Mouse (Mus musculus): ENCODE measurements at regions not wholly inside any gene's neighbourhood (a gene's known extent, or its start where the extent isn't known, plus 50 kb on each side); places are given as distances from the start of the nearest gene placed in this dataset.
A peak's percentile ranks its signal among the peaks of the same experiment; 100 is the strongest.

DNA sequence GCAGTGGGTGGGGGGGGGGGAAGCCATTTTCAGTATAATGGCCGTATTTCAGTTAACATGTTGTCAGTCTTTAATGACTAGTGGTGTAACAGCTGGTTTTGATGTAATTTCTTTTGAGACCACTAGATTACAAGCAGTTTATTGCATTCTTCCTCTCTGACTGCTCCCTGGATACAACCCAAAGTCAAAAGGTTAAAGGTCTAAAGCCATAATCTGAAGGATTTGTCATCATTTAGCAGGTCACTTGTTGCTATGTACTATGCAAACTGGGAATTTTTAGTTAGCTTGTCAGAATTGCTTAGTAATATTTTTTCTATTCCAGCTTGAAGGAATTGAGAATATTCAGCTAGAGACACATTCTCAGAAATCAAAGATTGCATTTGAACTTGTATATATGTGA is 403.4 kb downstream of the Tmem161b start:
- Histone ChIP-seq H3K4me1 (replicated peaks) (no peaks in the 10 kb centered on the region), H3K4me3 (no peak overlapping the region), H3K36me3 (no peaks in the 10 kb centered on the region), H3K4me2 (no peak overlapping the region), H3K27me3 (no peaks in the 10 kb centered on the region), H3K9ac (no peak overlapping the region), H3K9me3 (no peaks in the 10 kb centered on the region), H3K27ac (replicated peaks) (no peak overlapping the region)
- ATAC-seq (ENCODE audit: low FRiP score, low read depth): no peak
- WGBS: 6% methylated on average over 1 of the region's 1 CpGs

DNA sequence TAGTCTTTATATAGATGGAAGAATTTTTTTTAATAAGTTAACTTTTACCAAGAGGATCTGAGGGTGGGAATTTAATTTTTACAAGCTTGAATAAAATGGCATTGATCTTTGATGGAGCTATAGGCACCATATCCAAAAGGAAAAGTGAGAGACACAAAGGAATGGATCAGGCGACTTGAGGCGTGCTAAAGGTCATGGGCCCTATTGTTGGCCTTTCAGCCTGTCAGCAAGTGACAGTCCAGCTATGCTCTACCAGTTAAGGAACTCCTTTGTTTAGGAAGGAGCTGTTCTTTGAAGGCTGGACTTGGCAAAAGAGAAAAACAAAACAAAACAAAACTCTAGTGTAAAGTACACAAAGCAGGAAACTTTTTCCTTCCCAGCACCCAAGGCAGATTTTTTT is 403.8 kb downstream of the Tmem161b start:
- Histone ChIP-seq H3K27me3 (no peaks in the 10 kb centered on the region), H3K4me1 (replicated peaks) (no peaks in the 10 kb centered on the region), H3K4me3 (no peak overlapping the region), H3K36me3 (no peaks in the 10 kb centered on the region), H3K9me3 (no peaks in the 10 kb centered on the region), H3K4me2 (no peak overlapping the region), H3K27ac (replicated peaks) (no peak overlapping the region), H3K9ac (no peak overlapping the region)
- 12% methylated on average over 2 of the region's 2 CpGs for whole genome bisulfite sequencing
- no peak for ATAC-seq (ENCODE audit: low FRiP score, low read depth)

DNA sequence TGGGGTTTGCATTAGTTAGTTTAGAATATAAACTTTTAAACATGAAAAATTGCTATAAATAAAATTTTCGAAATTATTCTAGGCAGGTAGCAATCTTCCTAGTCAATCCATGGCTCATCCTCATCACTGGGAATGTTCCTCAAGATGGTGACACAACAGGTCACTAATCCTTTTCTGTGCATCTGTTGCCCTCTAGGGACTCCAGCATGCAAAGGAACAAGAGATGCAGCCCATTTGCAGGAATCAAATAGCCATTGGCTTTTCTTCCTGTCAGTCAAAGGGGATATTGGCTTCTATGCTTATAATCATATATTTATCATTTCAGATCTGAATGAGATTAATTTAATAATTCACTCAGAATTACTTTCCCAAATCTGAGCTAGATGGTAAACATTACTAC is 404.3 kb downstream of the Tmem161b start:
- WGBS: 24% methylated on average over 1 of the region's 1 CpGs
- H3K4me2 ChIP-seq: no peak overlapping the region
- H3K4me1 ChIP-seq (replicated peaks): no peaks in the 10 kb centered on the region
- H3K27ac ChIP-seq (replicated peaks): no peak overlapping the region
- no peaks in the 10 kb centered on the region for H3K27me3 ChIP-seq
- no peak overlapping the region for H3K9ac ChIP-seq
- H3K4me3 ChIP-seq: no peak overlapping the region
- H3K36me3 ChIP-seq: no peaks in the 10 kb centered on the region
- H3K9me3 ChIP-seq: no peaks in the 10 kb centered on the region
- ATAC-seq (ENCODE audit: low FRiP score, low read depth): no peak

DNA sequence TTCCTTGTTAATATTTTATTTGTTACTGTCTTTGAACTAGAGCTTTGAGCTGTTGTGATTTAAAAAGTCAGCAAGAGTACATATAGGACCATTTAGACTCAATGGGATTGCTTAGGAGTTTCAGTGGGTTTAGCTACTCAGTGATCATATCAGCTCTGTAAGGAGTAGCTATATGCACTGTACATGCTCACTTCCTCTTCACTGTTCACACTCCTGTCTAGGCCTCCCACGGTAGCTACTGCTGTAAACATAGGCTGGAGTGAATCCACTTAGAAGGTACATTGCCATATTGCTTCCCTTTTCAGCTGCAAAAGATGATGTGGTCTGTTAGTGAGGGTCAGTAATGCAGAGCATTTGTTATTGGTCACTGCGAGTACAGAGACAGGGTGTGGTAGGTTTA is 408.6 kb downstream of the Tmem161b start:
- no peak for ATAC-seq (ENCODE audit: low FRiP score, low read depth)
- Histone ChIP-seq H3K4me2 (no peak overlapping the region), H3K9ac (no peak overlapping the region), H3K27me3 (no peaks in the 10 kb centered on the region), H3K4me3 (no peak overlapping the region), H3K4me1 (replicated peaks) (no peaks in the 10 kb centered on the region), H3K36me3 (no peaks in the 10 kb centered on the region), H3K27ac (replicated peaks) (no peak overlapping the region), H3K9me3 (no peaks in the 10 kb centered on the region)
- 87% methylated on average over 2 of the region's 2 CpGs for WGBS

DNA sequence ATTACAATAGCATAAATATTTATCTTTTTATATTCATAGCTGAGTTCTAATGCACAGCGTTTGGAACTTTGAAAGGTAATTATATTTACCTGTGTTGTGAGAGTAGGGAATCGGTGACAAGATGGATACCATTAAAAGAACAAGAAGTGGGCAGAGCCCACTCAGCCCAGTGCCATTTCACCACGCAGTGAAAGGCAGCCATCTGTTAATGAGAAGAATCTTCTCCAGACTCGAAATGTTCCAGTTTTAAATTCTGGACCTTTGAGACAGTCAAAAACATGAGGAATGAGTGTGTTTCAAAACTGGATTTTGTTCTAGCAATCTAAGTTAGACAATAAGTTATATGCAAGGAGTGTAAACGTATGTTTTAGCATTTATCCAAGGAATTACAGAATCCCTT is 410.4 kb downstream of the Tmem161b start:
- ATAC-seq (ENCODE audit: low FRiP score, low read depth): no peak
- H3K4me3 ChIP-seq: no peak overlapping the region
- H3K4me1 ChIP-seq (replicated peaks): no peaks in the 10 kb centered on the region
- no peak overlapping the region for H3K27ac ChIP-seq (replicated peaks)
- H3K9me3 ChIP-seq: no peaks in the 10 kb centered on the region
- H3K4me2 ChIP-seq: no peak overlapping the region
- no peaks in the 10 kb centered on the region for H3K36me3 ChIP-seq
- H3K9ac ChIP-seq: no peak overlapping the region
- WGBS: 84% methylated on average over 5 of the region's 5 CpGs
- H3K27me3 ChIP-seq: no peaks in the 10 kb centered on the region

DNA sequence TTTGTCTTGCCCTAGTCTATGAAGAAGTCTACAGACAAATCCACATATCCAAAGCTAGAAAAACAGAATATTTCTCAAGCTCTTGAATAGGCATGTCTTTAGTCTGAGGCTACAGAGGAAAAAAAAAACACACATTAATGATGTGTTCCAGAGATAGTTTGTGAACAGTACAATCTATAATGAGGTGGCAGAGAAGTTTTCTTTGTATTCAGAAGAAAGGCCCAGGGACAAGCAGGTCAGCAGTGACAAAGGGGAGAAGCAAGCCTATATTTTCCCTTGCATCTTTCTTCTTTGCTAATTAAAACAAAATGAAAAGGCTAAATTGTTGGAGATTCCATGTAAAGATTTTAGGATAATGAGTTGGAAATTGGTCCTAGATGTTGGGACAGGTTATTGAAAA is 414.7 kb downstream of the Tmem161b start:
- no peaks in the 10 kb centered on the region for H3K36me3 ChIP-seq
- H3K9me3 ChIP-seq: no peaks in the 10 kb centered on the region
- no peak overlapping the region for H3K4me3 ChIP-seq
- H3K4me1 ChIP-seq (replicated peaks): no peaks in the 10 kb centered on the region
- no peaks in the 10 kb centered on the region for H3K27me3 ChIP-seq
- H3K4me2 ChIP-seq: no peak overlapping the region
- no peak overlapping the region for H3K27ac ChIP-seq (replicated peaks)
- no peak for ATAC-seq (ENCODE audit: low FRiP score, low read depth)
- no peak overlapping the region for H3K9ac ChIP-seq

DNA sequence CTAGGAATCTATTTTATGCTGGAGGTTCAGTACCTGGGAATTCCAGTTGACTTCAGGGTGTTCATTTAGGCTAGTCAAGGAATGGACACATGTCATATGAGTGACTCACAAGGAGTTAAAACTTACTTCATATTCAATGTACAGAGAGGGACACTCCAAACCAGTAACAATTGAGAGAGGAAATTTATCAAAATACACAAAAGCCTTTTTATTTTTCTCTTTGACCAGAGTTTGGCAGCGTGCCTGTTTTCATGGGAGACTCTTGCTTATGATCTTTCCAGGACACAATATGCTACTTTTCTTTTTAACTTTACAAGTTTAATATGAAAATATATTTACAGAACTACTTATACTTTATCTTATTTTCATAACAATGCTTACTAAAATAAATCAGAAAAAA is 415.5 kb downstream of the Tmem161b start:
- H3K36me3 ChIP-seq: no peaks in the 10 kb centered on the region
- WGBS: 65% methylated on average over 1 of the region's 1 CpGs
- H3K4me2 ChIP-seq: no peak overlapping the region
- H3K27me3 ChIP-seq: no peaks in the 10 kb centered on the region
- no peaks in the 10 kb centered on the region for H3K9me3 ChIP-seq
- H3K27ac ChIP-seq (replicated peaks): no peak overlapping the region
- no peaks in the 10 kb centered on the region for H3K4me1 ChIP-seq (replicated peaks)
- H3K4me3 ChIP-seq: no peak overlapping the region
- ATAC-seq (ENCODE audit: low FRiP score, low read depth): no peak
- no peak overlapping the region for H3K9ac ChIP-seq

DNA sequence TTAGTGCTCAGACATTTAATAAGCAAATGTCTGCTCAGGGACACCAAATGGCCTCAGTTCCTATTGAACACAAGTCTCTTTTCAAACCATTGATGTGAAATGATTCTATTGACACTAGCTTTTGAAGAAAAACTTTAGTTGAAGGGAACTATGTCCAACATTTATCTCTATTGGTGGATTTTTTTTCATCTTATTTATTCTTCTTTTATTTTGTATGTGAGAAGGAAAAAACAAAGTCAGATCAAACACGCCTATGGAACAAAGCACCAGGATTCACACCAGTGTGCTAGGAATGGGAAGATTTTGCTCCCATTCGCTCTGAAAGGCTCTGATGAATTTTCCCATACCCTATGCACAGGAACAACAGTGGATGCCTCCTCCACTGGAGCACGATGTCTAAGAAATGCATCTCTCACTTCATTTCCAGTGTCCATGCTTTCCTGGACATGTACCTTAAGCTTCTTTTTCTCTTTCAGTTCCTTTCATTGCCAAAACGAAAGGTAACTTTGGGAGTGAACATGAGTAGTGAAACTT is 416.4 kb downstream of the Tmem161b start:
- no peak for ATAC-seq (ENCODE audit: low FRiP score, low read depth)
- H3K4me1 ChIP-seq (replicated peaks): no peaks in the 10 kb centered on the region
- no peak overlapping the region for H3K27ac ChIP-seq (replicated peaks)
- no peak overlapping the region for H3K4me3 ChIP-seq
- no peak overlapping the region for H3K4me2 ChIP-seq
- no peaks in the 10 kb centered on the region for H3K9me3 ChIP-seq
- no peaks in the 10 kb centered on the region for H3K27me3 ChIP-seq
- no peak overlapping the region for H3K9ac ChIP-seq
- 58% methylated on average over 4 of the region's 4 CpGs for WGBS
- no peaks in the 10 kb centered on the region for H3K36me3 ChIP-seq

DNA sequence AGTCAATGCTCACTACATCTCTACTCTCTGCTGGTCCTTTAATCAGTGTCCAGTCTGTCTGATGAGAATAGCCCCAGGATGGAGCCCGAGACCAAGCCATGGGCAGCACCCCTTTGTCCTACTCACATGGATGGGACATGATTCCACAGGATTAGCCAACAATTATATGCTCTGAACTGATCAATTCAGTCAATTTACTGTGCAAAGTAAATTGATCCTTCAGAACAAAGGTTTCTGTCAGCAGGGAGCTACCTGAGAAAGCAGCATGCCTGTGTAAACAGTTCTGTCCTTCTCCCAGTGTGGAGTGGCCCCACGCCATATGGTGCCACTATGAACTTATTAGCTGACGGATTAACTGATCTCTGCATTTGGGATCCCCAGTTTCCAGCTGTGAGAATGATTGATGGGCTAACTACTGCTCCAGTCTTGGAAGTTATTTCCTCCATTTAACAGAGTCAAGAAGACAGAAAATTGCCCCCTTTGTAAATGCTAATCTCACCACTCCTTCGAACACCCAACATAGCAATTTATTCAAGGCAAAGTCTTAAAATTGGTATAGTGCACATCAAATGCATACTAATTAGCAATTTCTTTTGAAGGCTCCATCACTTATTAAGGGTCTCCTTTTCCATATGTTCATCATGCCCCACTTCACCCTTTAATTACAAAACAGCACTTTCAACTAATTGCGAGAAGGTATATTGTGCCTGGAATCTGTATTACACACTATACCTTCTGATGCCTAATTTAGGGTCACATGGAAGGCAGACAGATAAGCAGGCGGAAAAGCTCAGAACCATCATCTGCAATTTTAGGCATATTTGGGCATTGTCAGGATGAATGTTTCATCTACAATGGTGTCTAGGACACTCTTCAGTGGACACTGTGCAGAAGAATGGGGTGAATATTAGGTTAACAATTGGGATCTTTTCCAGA is 417.3 kb downstream of the Tmem161b start:
- ATAC-seq (ENCODE audit: low FRiP score, low read depth): peak; percentile 76
- Histone ChIP-seq H3K9ac (no peak overlapping the region), H3K4me2 (no peak overlapping the region), H3K27ac (replicated peaks) (no peak overlapping the region), H3K9me3 (no peaks in the 10 kb centered on the region), H3K36me3 (no peaks in the 10 kb centered on the region), H3K4me1 (replicated peaks) (no peaks in the 10 kb centered on the region), H3K4me3 (no peak overlapping the region), H3K27me3 (no peaks in the 10 kb centered on the region)
- 33% methylated on average over 6 of the region's 6 CpGs for WGBS

DNA sequence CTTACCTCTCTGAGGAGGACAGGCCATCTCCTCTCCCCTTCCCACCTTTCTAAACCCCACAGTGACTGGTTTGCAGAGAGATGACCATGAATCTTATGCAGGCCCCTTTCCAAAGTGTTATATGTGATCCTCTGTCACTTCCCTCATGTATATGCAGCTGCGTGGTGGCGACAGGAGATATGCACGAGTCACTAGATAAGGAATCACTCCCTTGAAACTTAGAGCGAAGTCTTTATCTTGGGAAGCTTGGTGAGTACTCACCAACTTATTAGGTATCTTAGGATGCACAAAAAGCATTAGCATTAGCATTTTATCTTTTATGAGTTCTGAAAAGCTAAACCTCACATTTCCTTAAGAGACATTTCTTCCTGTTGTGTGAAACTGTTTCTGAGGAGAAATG is 421.9 kb downstream of the Tmem161b start:
- no peaks in the 10 kb centered on the region for H3K36me3 ChIP-seq
- no peak overlapping the region for H3K4me3 ChIP-seq
- no peaks in the 10 kb centered on the region for H3K4me1 ChIP-seq (replicated peaks)
- WGBS: 98% methylated on average over 4 of the region's 4 CpGs
- ATAC-seq (ENCODE audit: low FRiP score, low read depth): no peak
- no peaks in the 10 kb centered on the region for H3K9me3 ChIP-seq
- no peak overlapping the region for H3K4me2 ChIP-seq
- no peak overlapping the region for H3K9ac ChIP-seq
- H3K27me3 ChIP-seq: no peaks in the 10 kb centered on the region
- no peak overlapping the region for H3K27ac ChIP-seq (replicated peaks)

DNA sequence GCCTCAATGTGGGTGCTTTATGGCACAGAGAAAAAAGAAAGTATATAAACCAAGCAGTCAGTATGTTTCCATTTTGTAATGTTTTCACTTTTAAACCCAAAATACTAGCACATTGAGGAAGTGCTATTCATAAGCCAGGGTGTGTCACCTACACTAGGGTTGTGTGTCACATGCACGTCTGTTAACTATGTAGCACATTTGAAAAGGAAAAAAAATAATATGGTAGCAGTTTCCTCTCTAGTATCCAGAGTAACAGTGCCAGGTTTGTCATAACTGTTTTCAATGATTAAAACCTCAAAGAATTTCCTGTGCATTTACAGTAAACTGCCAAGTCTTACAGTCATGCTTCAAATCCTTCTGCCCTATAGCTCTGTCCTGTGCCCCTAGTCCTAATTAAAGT is 424.8 kb downstream of the Tmem161b start:
- Histone ChIP-seq H3K4me1 (replicated peaks) (no peaks in the 10 kb centered on the region), H3K27me3 (no peaks in the 10 kb centered on the region), H3K4me2 (no peak overlapping the region), H3K9ac (no peak overlapping the region), H3K4me3 (no peak overlapping the region), H3K9me3 (no peaks in the 10 kb centered on the region), H3K36me3 (no peaks in the 10 kb centered on the region), H3K27ac (replicated peaks) (no peak overlapping the region)
- ATAC-seq (ENCODE audit: low FRiP score, low read depth): no peak
- WGBS: 81% methylated on average over 1 of the region's 1 CpGs

DNA sequence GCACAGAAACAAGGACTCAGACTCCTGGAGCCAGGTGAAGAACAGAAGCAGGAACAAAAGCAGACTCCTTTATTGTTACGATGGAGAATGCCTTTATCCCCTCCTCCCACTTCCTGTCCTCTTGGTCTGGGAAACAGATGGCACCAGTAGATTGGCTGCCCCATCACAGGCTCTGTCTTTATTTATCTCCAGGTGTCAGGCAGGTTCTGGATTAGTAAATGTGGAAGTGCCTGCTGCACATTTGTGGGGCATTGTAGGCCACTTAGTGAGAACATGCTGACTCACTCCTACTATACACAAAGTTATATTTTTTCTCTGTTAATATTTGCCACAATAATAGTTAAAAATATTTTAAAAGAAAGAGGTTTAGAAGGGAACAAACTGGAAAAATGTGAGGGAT is 426.0 kb downstream of the Tmem161b start:
- Histone ChIP-seq H3K9ac (no peak overlapping the region), H3K4me3 (no peak overlapping the region), H3K4me2 (no peak overlapping the region), H3K9me3 (no peaks in the 10 kb centered on the region), H3K4me1 (replicated peaks) (no peaks in the 10 kb centered on the region), H3K36me3 (no peaks in the 10 kb centered on the region), H3K27me3 (no peaks in the 10 kb centered on the region), H3K27ac (replicated peaks) (no peak overlapping the region)
- ATAC-seq (ENCODE audit: low FRiP score, low read depth): no peak
- WGBS: 75% methylated on average over 1 of the region's 1 CpGs

DNA sequence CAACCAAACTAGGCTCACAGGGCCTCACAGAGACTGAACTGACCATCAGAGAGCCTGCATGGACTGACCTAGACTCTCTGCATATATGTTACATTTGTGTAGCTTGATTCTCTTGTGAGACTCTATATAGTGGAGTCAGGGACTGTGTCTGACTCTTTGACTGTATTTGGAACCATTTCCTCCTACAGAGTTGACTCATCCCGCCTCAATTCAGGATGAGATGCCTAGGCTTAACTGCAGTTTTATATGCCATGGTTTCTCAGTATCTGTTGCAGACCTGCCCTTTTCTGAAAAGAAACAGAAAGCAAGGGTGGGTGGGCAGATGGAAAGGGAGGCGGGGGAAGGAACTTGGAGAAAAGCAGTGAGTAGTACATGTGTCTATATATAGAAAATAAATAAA is 441.9 kb downstream of the Tmem161b start:
- no peak overlapping the region for H3K4me3 ChIP-seq
- no peaks in the 10 kb centered on the region for H3K27me3 ChIP-seq
- H3K27ac ChIP-seq (replicated peaks): no peak overlapping the region
- H3K9me3 ChIP-seq: no peaks in the 10 kb centered on the region
- no peaks in the 10 kb centered on the region for H3K4me1 ChIP-seq (replicated peaks)
- H3K36me3 ChIP-seq: no peaks in the 10 kb centered on the region
- no peak overlapping the region for H3K4me2 ChIP-seq
- ATAC-seq (ENCODE audit: low FRiP score, low read depth): no peak
- H3K9ac ChIP-seq: no peak overlapping the region
- 95% methylated on average over 2 of the region's 2 CpGs for whole genome bisulfite sequencing
